Mouse (Mus musculus): Measurements from ENCODE around the gene Nudt14.

DNA sequence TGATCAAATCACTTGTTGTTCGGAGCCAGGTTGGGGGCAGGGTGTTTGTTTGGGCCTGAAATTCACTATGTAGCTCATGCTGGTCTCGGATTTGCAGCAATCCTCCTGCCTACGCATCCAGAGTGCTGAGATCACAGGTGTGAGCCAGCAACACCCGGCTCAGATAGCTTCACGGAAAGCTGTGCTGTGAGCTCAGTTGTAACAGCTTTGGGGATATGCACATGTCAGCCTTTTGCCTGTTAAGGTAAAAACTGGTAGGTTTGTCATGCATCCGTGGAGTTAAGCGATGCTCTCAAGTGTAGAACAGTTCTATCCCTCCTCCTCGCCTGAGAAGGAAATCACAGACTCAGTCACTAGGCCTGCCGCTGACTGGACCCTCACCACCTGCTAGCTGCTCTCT lies 41.3 kb downstream of the Nudt14 start:
- TF ChIP-seq GATA1 (IDR thresholded peaks at IDR 0.05; ENCODE audit: low read length) (no peak), TAL1 (IDR thresholded peaks at IDR 0.05; ENCODE audit: low read length) (no peak)
